Mouse (Mus musculus): Measurements from ENCODE around the gene Ocm.

Gene Ocm

GRCm38 (mm10) chr5:143994632-143995365, 31.7 kb downstream of the Ocm start:
- no peak for DNase-seq

GRCm38 (mm10) chr5:143993849-143994248, 32.6 kb downstream of the Ocm start:
- no peak for DNase-seq

- DNase-seq = no peak
Measured at GRCm38 (mm10) chr5:143993260-143993659, 33.2 kb downstream of the Ocm start.

GRCm38 (mm10) chr5:143992661-143993060, 33.8 kb downstream of the Ocm start:
- no peak for DNase-seq

GRCm38 (mm10) chr5:143990086-143990485, 36.4 kb downstream of the Ocm start:
- DNase-seq = no peak

GRCm38 (mm10) chr5:143989046-143989445, 37.4 kb downstream of the Ocm start:
- DNase-seq = no peak

GRCm38 (mm10) chr5:143987596-143987995, 38.9 kb downstream of the Ocm start:
- DNase-seq = no peak

GRCm38 (mm10) chr5:143985381-143985780, 41.1 kb downstream of the Ocm start:
- no peak for DNase-seq

- DNase-seq = no peak
Measured at GRCm38 (mm10) chr5:143982361-143982760, 44.1 kb downstream of the Ocm start.

GRCm38 (mm10) chr5:143980858-143981257, 45.6 kb downstream of the Ocm start:
- no peak for DNase-seq

- DNase-seq = no peak
Measured at GRCm38 (mm10) chr5:143976726-143977431, 49.6 kb downstream of the Ocm start.

GRCm38 (mm10) chr5:143976232-143976631, 50.2 kb downstream of the Ocm start:
- DNase-seq = no peak

- no peak for DNase-seq
Measured at GRCm38 (mm10) chr5:143975631-143975933, 50.9 kb downstream of the Ocm start.

GRCm38 (mm10) chr5:143974931-143975630, 51.4 kb downstream of the Ocm start:
- DNase-seq = peak; percentile 55

- DNase-seq = no peak
Measured at GRCm38 (mm10) chr5:143972628-143973027, 53.8 kb downstream of the Ocm start.

Measured in right cerebral cortex, postnatal 4 days (tissue).